Mouse (Mus musculus) bone marrow macrophage, adult 2 months (primary cell): ENCODE measurements around the gene Map3k19.

Experiments used
- CTCF ChIP-seq: IDR thresholded peaks from 2 replicates; pipeline ENCODE4 v1.5.1; 2012; ENCODE audit warnings: low read depth, mild to moderate bottlenecking, low read length, moderate library complexity
- POLR2A ChIP-seq: IDR thresholded peaks from 2 replicates; pipeline ENCODE4 v1.6.1; 2012; ENCODE audit warnings: mild to moderate bottlenecking, low read depth, low read length, borderline replicate concordance

DNA sequence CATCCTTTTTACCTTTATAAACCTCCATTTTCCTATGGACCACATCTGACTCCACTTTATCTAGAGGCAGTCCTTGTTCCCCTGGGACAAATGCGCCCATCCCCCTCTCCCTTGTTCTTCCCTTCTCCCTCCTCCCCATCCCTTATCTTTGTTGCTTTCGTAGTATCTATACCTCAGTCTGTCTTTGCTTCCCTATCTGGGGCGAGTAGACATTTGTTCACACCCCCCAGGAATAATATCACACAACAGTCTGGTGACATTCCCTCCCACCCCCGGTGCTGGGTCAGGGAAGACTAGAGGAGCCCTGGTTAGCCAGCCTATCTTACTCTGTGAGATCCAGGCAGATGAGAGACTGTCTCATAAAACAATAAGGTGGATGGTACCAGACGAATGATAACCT is 9.4 kb downstream of the Map3k19 start:
- TF ChIP-seq CTCF (no peak), POLR2A (no peak)
